Mouse (Mus musculus): ENCODE data around the gene Gbp7.
A peak's percentile ranks its signal among the peaks of the same experiment; 100 is the strongest.
"Not testable (repeated sequence)": the region's sequence is repeated elsewhere in the genome, so short reads cannot be mapped to it uniquely, and the experiment has no call there.

Gbp7 gene

DNA sequence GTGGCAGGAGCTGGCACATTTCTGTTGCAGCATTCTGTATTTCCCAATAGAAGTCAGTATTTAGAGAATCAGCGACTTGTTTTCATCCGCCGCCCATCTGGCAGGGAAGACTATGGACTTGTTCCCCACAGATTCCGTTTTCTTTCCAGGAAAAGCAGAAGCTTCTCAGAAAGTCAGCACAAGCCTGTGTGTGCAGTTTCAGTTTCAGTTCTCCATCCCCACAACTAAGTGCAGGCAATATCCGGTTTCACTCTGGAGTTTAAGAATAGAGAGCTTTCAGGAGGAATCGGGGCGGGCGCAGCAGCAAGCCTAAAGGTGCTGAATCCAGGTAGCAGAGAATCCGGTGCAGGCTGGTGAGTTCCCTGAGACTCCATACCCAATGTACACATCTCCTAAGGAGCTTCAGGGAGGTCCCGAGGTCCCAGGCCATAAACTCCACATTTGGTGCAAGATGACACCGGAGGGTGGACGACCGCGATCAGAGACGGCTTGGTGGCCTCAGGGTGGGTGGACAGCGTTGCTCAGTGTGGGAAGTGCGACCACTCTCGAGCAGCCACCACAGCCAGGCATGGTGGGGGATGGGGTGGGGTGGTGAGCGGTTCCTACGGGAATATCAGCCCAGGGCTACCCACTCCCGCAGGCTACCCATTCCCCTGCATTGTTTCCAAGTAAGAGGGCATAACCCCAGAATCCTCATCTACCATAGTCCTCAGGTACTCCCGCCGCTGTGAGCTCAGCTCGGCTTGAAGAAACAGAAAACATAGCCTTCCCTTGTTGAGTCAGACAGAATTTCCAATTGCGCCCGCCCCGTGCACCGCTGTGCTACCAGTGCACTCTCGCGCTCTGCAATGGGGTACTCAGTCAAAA is at the start of gene Gbp7:
TSS of gene Gbp7 (plus strand) at position 256 of the 867 bp plus-strand sequence.
- peak; percentile 42 for DNase-seq (ENCODE audit: low spot score)

DNA sequence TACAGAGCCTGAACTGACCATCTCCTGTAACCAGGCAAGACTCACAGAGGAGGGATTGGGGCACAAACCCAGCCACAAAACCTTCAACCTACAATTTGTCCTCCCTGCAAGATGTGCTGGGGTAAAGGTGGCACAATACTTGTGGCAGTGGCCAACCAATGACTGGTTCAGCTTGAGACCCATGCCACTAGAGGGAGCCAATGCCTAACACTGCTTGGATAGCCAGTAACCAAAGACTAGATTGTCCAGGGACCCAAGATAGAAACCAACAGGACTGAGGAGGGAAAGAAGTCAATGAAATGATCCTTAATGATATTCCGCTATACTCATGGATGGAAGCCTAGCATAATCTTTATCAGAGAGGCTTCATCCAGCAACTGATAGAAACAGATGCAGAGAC is 39.7 kb upstream of the Gbp7 start:
- DNase-seq (ENCODE audit: low spot score): peak; percentile 76

DNA sequence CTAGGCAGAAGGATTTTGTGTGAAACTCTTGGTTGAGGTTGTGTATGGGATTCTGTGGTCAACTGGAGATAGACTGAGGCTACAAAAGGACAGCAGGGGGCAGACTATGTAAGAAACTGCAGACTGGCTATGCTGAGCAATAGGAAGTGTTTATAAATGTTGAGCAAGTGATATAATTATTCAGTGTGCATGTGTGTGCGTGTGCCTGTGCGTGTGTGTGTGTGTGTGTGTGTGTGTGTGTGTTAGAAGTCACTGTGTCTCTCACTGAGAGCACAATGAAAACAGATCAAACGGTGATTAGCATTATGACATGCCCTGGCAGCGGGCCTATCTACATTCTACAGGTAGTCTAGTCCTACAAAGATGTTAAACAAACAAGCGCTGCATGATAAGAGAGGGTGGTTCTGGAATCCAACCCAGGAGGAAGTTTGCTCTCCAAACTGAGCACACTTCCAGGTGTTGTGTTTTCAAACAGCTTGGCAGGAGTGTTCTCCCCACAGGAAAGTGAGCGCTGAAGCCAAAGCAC is 36.5 kb upstream of the Gbp7 start, which contains the start of gene Gbp5:
TSS of gene Gbp5 (plus strand) at position 443 of the 526 bp plus-strand sequence.
- peak; percentile 48 for DNase-seq (ENCODE audit: low spot score)

DNA sequence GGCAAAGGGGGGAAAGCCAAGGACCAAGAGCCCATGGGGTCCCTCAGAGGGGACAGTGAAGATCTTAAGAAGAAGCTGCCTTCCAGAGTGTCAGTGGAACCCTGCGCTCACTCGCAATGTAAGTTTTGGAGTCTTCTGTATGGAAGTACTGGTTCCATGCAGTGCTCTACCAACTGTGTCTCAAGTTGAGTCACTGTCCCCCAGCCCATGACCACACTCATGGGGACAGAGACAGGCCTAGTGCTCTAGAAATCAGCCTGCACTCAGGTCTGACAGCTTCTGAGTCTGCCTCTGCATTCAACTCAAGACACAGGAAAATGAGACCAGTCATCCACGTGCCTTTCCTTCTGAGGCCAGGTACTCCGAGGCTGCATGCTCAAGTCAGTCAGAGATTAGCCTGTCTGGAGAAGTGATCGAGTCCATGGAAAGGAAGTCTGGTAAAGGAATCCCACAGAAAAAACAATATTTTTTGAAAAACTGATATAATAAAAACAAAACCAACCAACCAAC is 34.9 kb upstream of the Gbp7 start:
- DNase-seq (ENCODE audit: low spot score): no peak

DNA sequence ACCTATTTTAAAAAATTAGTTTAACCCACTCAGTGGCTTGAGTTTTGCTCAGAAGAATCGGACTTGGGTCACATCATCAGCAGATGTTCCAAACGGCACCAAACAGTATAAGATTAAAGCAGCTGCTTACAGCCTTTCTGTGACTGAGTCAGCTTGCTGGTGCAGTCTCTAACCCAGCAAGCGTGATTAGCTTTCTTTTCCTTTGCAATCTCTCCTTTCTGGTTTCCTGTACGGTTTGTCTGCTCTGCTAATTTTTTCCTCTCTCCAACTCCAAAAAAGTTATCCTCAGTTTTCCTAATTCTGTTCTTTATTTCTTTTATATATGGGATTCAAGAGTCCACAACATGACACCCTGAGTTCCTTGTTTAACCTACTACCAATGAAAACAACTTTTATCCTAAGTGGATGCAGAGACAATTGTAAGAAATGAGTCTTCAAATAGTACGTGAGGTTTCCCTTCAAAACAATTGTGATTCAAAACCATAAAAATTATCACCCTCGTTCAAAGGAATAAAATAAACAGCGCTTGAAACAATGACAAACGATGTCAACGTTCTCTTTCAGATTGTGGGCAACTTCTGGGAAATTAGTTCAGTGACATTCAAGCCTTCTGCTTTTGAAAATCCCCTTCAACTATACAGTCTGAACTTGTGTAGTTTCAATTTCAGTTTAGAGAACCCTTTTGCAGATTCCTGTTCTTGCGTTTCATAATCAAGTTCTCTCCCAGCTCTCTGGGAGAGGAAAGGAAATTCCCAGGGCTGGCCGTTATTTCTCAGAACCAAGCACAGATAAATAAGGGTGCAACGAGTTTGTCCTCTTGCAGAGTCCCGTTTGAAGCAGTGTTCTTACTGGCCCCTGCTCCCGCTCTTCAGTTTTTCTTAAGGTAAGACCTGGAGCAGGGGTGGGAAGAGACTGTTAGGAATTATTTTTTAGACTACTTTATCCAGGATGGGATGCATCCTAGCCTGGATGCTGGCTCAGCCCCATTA is 33.7 kb upstream of the Gbp7 start:
- DNase-seq (ENCODE audit: low spot score): no peak

DNA sequence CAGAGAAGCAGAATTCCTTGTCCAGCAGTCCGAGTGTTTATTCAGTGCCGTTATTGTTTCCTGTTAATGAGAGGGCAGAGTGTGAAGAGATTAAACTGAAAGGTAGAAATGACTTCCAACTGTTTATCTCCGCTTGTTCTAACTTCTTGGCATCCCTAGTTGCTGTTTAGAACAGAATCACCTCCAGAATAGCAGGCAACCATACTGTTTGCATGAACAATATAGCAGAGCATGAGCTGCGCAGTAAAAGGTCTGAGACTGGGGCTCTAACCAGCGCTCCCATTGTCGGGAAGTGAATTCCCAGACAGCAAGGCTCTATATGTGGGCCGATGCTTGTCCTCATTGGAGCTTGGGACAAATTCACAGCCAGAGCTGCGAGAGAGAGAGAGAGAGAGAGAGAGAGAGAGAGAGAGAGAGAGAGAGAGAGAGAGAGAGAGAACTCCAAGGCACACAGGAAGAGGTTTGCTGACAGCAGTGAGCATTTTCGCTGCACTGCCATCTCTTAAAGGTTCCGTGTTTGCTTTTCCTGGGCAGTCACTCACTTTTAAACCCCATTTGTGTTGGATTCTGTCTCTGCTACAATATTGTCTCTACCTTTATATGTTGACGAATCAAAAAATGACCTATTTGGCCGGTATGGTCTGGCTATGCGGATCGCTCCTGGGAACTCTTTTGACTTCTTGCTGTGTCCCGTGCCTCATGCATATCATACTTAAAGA is 32.9 kb upstream of the Gbp7 start:
- DNase-seq (ENCODE audit: low spot score): no peak

DNA sequence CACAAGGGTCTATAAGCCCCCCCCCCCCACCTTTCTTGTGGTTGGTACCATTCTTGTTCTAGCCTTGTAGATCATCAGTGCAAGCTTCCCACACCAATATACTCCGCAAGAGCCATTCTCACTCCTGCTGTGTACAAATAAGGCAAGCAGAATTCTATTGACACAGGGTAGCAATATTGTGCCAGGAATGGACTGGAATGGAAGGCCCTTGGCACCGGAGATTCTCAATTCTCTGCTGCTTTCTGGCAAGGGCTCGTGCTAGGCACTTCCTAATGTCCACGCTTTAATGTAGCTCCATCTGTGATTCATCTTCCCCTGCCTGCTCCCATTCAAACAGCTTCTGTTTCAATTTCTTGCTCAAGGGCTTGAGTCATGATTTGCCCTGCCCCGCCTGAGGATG is 31.2 kb upstream of the Gbp7 start:
- DNase-seq (ENCODE audit: low spot score): no peak

DNA sequence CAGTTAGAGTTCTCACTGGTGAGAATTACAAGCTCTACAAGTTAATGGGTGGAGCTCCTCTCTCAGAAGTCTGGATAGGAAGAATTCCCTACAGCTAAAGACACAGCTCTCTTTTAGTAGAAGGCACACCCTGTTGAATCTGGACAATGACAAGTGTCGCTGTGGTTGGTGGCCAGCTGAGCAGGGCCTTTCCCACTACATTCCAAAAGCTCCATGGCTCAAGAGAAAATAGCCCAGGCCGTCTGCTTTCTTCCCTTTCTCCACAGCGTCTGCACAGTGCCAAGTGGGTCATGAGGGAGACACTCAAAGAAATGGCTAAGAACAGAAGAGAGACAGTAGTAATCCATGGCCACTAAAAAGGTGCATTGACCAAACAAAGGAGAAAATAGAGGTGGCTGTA is 2.0 kb upstream of the Gbp7 start:
- DNase-seq (ENCODE audit: low spot score): no peak

DNA sequence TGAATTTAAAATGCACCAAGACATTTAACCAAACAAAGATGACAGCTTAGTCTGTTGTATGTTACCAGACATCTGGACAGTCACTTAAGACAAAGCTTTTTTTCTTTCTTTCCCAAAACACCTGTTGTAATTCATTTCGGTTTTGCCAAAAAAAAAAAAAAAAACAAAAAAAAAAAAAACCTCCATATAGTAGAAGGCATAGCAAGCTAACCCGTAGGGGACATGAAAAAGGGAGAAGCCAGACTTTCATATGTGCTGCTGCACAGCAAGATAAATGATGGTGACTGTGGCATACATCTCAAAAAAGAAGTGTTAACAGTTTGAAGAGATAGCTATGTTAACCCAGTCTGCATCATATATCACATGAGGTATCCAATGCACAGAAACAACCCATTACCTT is 545 bp upstream of the Gbp7 start:
- DNase-seq (ENCODE audit: low spot score): no peak

DNA sequence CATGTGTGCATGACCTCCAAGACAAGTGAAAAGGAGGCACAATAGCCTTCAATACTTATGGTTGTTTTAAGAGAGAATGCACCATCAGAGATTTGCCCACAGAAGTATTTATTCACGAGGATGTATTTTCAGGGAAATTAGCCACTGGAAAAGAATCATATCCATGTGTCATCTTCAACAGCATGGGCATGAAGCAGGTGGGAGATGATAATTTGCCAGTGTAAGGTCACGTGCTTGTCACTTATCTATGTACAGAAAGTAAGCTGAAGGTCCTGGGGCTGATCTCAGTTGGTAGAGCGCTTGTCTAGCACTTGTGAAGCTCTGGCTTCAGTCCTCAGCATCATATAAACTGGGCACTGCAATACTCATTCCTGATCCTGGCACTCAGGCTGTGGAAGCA is 1.5 kb downstream of the Gbp7 start:
- no peak for DNase-seq (ENCODE audit: low spot score)

DNA sequence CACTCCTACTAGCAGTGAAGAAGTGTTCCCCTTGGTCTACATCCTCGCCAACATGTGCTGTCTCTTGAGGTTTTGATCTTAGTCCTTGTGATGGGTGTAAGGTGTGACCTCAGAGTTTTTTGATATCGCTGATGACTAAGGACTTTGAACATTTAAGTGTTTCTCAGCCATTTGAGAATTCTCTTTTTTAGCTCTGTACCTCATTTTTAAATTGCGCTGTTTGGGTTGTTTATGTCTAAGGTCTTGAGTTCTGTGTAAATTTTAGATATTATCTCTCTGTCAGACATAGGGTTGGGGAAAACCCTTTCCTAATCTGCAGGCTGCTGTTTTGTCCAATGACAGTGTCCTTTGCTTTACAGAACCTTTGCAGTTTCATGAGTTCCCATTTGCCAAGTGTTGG is 3.0 kb downstream of the Gbp7 start:
- DNase-seq (ENCODE audit: low spot score): no peak

DNA sequence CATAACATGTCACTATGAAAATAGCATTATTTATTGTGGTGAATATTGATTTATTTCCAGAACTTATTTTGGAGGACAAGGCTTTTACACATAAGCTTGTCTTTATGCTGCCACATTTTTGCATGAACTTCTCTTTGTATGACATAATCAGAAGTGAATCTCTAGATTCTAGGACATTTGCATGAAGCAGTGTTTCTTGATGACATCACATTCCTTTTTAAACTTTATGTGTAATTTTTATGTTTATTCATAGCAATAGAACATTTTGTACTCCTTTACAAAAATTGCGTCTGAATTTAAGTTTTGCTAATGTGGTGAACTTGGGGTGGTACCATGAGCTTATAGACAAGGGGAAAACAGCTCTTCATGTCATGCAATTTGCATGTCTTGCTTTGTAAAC is 5.5 kb downstream of the Gbp7 start:
- DNase-seq (ENCODE audit: low spot score): no peak

DNA sequence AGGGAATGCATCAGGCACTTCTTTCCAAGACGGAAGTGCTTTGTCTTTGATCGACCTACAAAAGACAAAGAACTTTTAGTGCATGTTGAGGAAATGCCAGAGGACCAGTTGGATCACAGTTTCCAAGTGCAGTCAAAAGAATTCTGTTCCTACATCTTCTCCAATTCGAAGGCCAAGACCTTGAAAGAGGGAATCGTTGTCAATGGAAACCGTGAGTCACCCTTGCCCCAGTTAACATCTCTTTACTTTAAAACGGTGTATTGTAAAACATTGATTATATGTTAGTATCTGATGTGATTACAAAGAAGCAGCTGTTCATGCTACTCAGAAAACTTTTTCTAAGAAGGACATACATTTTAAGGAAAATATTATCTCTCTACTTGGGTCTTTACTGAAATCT is 11.2 kb downstream of the Gbp7 start:
- DNase-seq (ENCODE audit: low spot score): no peak

DNA sequence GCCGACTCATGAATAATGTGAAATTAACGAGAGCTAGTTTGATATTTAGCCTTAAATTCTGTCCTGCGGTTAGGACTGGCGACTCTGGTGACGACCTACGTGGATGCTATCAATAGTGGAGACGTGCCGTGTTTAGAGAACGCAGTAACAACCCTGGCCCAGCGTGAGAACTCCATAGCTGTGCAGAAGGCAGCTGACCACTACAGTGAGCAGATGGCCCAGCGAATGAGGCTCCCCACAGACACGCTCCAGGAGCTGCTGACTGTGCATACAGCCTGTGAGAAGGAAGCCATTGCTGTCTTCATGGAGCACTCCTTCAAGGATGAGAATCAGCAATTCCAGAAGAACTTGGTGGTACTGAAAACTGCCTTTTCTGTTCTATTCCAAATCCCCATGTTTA is 12.6 kb downstream of the Gbp7 start:
- not testable (repeated sequence) for DNase-seq (ENCODE audit: low spot score)

DNA sequence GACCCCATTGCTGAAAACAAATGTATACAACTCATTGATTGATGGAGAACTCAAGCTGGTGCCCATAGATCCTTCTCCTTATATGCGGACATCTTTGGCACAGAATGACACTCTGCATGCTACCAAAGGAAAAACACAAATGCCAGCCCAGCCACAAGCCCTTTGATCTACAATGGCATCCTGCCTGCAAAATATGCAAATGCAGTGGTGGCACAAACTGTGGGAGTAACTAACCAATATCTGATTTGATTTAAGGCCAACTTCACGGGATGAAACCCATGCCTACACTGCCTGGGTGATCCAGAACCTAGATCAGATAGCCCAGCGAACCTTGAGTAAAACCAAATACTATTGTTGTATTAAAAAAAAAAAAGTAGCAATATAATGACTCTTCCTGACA is 16.5 kb downstream of the Gbp7 start:
- DNase-seq (ENCODE audit: low spot score): no peak

DNA sequence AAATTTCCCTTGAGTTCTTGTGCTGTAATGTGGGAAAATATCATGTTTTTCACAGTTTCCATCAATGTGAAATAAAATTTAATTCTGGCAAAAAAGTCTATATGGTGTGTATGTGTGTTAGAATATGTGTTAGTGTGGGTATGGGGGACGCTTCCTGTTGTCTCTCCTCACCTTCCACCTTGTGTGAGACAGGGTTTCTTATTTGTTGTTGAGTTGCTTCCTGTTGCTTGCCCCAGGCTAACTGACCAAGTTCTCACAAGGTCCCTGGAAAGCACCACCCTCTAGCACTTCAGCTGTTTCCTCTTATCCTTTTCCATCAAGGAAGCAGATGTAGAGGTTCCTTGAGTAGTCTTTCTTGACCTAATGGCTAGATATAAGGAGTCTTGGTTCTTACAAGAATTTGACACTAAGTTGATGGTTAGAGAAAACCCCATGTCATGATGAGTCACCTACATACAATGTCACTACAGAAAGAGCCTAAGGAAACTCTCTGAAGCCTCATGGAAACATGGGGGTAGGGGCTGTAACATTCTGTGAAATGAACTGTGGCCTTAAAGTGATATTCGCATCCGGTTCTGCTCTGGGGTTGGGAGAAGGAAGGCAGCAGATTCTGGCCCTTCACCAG is 20.0 kb downstream of the Gbp7 start:
- DNase-seq (ENCODE audit: low spot score): no peak

DNA sequence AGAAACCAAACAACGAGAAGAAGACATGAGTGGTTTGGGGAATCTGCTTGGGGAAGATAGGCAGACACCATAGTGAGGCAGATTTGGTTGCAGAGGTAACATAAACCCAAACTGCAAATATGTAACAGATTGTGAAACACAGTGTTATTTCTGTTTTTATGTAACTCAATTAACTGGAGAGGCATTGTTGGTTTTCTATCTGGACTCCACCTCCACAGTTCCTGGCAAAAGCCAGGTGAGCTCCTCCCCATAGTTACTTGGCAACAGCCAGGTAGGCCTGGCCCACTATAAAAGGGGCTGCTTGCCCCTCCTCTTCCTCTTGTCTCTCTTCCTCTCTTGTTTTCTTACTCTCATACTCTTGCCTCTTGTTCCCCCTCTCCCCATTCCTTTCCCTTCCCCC is 24.5 kb downstream of the Gbp7 start:
- DNase-seq (ENCODE audit: low spot score): no peak

DNA sequence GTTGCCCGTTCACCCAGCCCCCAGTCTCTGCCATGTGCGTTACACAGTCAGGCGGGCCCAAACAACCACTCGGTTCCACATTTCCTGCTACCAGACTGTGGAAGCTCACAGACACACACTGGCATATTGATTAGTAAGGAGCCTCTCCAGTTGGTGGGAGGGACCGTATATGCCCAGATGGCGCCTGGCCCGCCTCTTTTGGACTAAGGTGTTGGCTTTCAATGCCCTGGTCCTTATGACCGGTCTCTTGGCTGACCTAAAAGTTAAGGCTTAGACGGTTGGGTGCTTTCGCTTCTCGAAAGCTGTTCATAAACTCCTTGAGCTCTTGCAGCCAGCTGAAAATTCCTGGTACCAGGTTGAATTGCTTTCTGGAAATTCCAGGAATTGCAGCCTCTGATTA is 25.5 kb downstream of the Gbp7 start:
- no peak for DNase-seq (ENCODE audit: low spot score)

DNA sequence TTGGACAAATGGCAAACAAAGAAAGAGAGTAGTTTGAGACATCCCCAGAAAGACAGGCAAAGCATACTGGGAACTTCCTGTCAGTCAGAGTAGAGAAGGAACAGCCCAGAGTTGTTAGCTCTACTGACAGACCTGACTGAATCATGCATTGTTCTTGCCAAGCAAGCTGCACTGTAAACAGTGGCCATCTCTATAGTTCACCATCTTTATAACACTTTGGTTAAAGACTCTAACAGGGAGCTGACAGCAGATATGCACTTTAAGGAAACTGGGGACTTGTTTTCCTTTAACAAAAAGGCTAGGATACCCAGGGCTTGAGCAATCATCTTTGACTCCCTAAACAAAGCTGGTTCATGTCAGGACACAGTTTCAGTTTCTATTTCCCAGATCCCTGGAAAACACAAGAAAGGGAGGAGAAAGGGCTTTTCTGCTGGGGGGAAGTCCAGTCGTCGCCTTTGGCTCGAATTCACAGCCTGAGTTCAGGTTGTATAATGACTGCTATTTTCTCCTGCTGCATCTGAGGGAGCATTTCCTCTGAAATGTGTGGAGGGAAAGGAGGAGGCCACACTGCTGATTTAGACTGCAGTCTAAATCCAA is 29.6 kb downstream of the Gbp7 start, which contains the start of gene Gbp3:
TSS of gene Gbp3 (plus strand) at position 395 of the 597 bp plus-strand sequence.
- peak; percentile 5 for DNase-seq (ENCODE audit: low spot score)

DNA sequence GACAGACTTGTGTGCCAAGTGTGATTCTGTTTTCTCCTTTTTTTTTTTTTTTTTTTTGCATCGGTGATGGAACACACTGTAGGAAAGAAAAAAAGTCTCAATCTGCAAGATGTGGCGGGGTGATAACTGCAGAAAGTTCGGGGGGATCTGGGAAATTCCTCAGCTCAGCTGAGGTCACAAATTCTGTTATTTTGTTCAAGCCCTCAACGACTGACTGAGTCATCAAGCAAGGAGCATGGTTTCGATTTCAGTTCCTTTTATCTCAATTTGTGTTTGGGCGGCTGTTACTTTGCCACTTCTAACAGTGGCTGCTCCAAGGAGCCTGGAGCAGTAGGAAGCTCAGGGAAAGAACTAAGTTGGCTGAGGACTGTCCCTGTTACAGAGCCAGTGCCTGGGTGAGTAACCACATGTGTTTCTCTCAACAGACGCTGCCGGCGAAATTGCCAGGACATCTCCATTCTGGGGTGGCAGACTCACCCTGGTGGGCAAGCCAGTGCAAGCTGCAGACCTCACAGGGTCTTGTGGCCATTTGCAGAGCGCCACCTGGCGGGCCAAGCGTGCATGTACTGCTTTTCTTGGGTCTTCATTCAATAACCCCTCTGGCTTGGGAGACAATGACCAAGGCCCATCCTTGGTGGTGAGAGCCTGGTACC is 30.3 kb downstream of the Gbp7 start:
- peak; percentile 86 for DNase-seq (ENCODE audit: low spot score)
